Mouse (Mus musculus) cerebellum, adult 2 months (tissue): ENCODE results near the gene 2310057M21Rik. TPM values are rescaled to one million over a fixed set of nuclear protein-coding genes. Genes with fewer than 3 reads are reported as not detected.

Source experiments
- DNase-seq, 2 experiments: peaks; one replicate each; pipeline ENCODE4 v3.0.0; 2021
- H3K27ac ChIP-seq: fragments of 200-500 bp; 2 replicates; pipeline ENCODE4 v1.5.1; 2012; ENCODE audit warnings: low read length, control low read depth, inconsistent platforms; ENCODE audit not compliant: insufficient read depth
- H3K27me3 ChIP-seq: fragments of 200-500 bp; 2 replicates; pipeline ENCODE4 v1.6.1; 2012; ENCODE audit warnings: inconsistent platforms, mild to moderate bottlenecking, low read length, moderate library complexity; ENCODE audit not compliant: control insufficient read depth, insufficient read depth
- H3K4me1 ChIP-seq: fragments of 200-500 bp; 2 replicates; pipeline ENCODE4 v1.6.1; 2011; ENCODE audit warnings: low read length; ENCODE audit not compliant: control insufficient read depth, insufficient read depth
- H3K4me3 ChIP-seq: fragments of 200-500 bp; replicated peaks from 2 replicates; pipeline ENCODE3; 2011; ENCODE audit warnings: mild to moderate bottlenecking, low read depth, low read length, control low read depth; ENCODE audit not compliant: insufficient read depth
- CTCF ChIP-seq: fragments of 200-500 bp; IDR thresholded peaks from 2 replicates; pipeline ENCODE4 v1.5.1; 2011; ENCODE audit warnings: low read depth, mild to moderate bottlenecking, control low read depth, low read length, moderate library complexity, borderline replicate concordance; ENCODE audit not compliant: insufficient read depth
- POLR2A ChIP-seq: fragments of 200-500 bp; IDR thresholded peaks from 2 replicates; pipeline ENCODE4 v1.6.1; 2011; ENCODE audit warnings: low read length, control low read depth, borderline replicate concordance; ENCODE audit not compliant: insufficient read depth
- WGBS: fragments of 180-500 bp; shearing (Covaris S2); methylation state at CpG from one replicate; pipeline ENCODE4 v1.1.7; 2018; 5-methylcytosine and 5-hydroxymethylcytosine counted together
- polyA plus RNA-seq: library from polyadenylated mRNA; depleted of rRNA; stranded (reverse); fragments of >200 nt; gene quantifications from 2 replicates; pipeline ENCODE4 v1.2.3, GENCODE M21; 2012; rRNA removed

Gene 2310057M21Rik
- polyA plus RNA-seq, 1 experiment, result 16.3 TPM

GRCm38 (mm10) chr7:131306733-131307132 lies 55.8 kb downstream of the 2310057M21Rik start:
- no peak for DNase-seq
- H3K27ac ChIP-seq, result no peak overlapping the region
- no peak overlapping the region for H3K4me3 ChIP-seq
- H3K27me3 ChIP-seq, result no peaks in the 10 kb centered on the region
- TF ChIP-seq CTCF (no peak), POLR2A (no peak)
- WGBS, result 80% methylated on average over 5 of the region's 5 CpGs
- no peaks in the 10 kb centered on the region; the same call in 1 of the 2 replicates for H3K4me1 ChIP-seq

GRCm38 (mm10) chr7:131303340-131303739 lies 59.2 kb downstream of the 2310057M21Rik start:
- H3K27me3 ChIP-seq, result no peaks in the 10 kb centered on the region
- no peak for DNase-seq
- WGBS, result 80% methylated on average over 8 of the region's 8 CpGs
- no peaks in the 10 kb centered on the region; the same call in 1 of the 2 replicates for H3K4me1 ChIP-seq
- H3K4me3 ChIP-seq, result no peak overlapping the region
- TF ChIP-seq CTCF, result no peak
- H3K27ac ChIP-seq, result no peak overlapping the region

- H3K4me3 ChIP-seq, result no peak overlapping the region
- no peaks in the 10 kb centered on the region for H3K27me3 ChIP-seq
- no peak overlapping the region for H3K27ac ChIP-seq
- no peaks in the 10 kb centered on the region for H3K4me1 ChIP-seq
- WGBS, result 74% methylated on average over 8 of the region's 8 CpGs
- no peak for TF ChIP-seq POLR2A
- TF ChIP-seq CTCF, result no peak
- DNase-seq, result no peak
Observed at GRCm38 (mm10) chr7:131297151-131297550, 65.4 kb downstream of the 2310057M21Rik start.

Other genes with a start within 250 kb of the 2310057M21Rik start
- not detected in 2 replicates for gene 4933402N03Rik, start 216.4 kb downstream of the 2310057M21Rik start, polyA plus RNA-seq
- gene 5430419D17Rik, start 188.4 kb downstream of the 2310057M21Rik start, polyA plus RNA-seq, result 0.30 and 0.38 TPM in 2 replicates
- 0.05 and 0.19 TPM in 2 replicates for gene Cuzd1, start 40.5 kb downstream of the 2310057M21Rik start, polyA plus RNA-seq
- gene Fam24b, start 33.2 kb downstream of the 2310057M21Rik start, polyA plus RNA-seq, result 0.60 and 0.70 TPM in 2 replicates
- gene Fam24a, start 28.9 kb downstream of the 2310057M21Rik start, polyA plus RNA-seq, result not detected in 2 replicates
- gene Pstk, start 8.4 kb upstream of the 2310057M21Rik start, polyA plus RNA-seq, result 69.4 and 75.7 TPM in 2 replicates
- gene Ikzf5, start 47.8 kb upstream of the 2310057M21Rik start, polyA plus RNA-seq, result 18.7 and 19.2 TPM in 2 replicates
- gene Acadsb, start 47.8 kb upstream of the 2310057M21Rik start, polyA plus RNA-seq, result 29.8 and 36.7 TPM in 2 replicates
- gene Hmx3, start 180.1 kb upstream of the 2310057M21Rik start, polyA plus RNA-seq, result 0.32 and 0.43 TPM in 2 replicates
- gene Hmx2, start 186.0 kb upstream of the 2310057M21Rik start, polyA plus RNA-seq, result 0.06 TPM in 1 of 2 replicates, not detected in the other
- 105 and 108 TPM in 2 replicates for gene Bub3, start 197.5 kb upstream of the 2310057M21Rik start, polyA plus RNA-seq